Mouse (Mus musculus) T-helper 1 cell (primary cell): ENCODE data around the gene Camk1d.
"Not testable (repeated sequence)": the region's sequence is repeated elsewhere in the genome, so short reads cannot be mapped to it uniquely, and the experiment has no call there.

Experiments
- in situ Hi-C: fragments of 300-600 bp; cut with MboI, MseI; formaldehyde crosslinking; loops from one replicate; pipeline ENCODE4 v1.15.1; 2025; ENCODE audit warnings: high pct_unique_total_duplicates

Camk1d gene

DNA sequence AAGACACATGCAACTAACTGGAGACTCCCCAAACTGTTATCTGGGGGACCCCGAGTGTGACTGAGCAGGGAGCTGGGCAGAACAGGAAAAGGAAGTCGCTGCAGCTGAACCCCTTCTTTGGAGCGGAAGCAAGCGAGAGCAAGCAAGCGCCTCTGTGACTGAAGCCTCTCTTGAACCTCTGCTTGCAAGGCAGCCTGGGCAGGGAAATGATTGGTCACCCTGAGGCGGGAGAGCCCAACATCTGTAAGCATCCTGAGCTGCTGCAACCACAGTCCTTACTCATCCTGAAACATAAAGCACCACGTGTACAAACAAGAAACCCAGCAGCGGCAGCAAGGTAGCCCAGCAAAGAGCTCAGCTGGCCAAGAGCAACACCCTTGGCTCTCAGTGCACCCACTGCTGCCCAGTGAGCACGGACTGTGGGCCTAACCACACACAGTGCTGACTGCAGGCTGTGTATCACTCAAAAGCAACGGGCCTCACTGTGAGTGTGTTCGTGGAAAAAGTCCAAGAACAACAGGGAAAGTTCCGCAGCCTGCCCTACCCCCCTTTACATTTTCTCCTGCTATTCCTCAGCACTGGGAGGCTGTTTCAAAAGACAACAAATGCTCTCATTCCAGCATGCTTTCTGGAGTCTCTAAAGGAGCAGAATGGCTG lies 100.5 kb downstream of the Camk1d start:
- in situ Hi-C loops = no loop called here

DNA sequence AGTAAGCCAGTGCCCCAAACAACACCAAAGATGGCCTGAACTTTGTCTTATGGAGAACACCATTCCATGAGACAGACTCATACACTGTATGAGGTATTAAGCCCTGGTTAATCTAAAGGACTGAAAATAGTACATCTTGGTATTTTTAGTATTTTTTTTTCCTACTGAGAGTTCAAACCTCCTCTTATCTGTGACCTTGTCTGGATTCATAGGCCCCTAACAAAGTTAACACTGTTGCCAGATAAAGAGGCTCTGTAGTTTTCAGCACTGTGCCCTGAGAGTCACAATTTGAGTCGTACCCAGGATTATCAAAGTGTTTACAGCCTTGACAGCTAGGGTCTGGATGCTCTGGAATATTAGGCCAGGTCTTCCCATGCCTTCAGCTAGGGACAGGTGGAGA lies 102.7 kb downstream of the Camk1d start:
- in situ Hi-C loops = no loop called here

DNA sequence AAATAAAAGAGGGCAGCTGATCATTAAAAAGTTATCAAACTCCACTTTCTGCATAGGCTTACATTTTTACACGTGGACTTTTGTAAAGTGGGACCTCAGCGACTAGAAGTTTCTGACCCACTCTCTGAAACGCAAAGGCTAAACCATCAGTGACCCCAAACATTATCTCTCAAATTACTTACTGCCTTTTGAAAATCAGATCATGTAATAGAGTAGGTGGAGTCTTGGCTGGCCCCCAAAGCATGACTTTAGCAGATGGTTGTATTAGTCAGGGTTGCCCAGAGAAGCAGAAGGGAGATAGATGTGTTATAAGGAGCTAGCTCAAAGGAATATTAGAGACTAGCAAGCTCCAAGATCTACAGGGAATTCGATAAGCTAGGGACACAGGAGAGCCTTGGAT lies 103.8 kb downstream of the Camk1d start:
- in situ Hi-C loops = no loop called here

DNA sequence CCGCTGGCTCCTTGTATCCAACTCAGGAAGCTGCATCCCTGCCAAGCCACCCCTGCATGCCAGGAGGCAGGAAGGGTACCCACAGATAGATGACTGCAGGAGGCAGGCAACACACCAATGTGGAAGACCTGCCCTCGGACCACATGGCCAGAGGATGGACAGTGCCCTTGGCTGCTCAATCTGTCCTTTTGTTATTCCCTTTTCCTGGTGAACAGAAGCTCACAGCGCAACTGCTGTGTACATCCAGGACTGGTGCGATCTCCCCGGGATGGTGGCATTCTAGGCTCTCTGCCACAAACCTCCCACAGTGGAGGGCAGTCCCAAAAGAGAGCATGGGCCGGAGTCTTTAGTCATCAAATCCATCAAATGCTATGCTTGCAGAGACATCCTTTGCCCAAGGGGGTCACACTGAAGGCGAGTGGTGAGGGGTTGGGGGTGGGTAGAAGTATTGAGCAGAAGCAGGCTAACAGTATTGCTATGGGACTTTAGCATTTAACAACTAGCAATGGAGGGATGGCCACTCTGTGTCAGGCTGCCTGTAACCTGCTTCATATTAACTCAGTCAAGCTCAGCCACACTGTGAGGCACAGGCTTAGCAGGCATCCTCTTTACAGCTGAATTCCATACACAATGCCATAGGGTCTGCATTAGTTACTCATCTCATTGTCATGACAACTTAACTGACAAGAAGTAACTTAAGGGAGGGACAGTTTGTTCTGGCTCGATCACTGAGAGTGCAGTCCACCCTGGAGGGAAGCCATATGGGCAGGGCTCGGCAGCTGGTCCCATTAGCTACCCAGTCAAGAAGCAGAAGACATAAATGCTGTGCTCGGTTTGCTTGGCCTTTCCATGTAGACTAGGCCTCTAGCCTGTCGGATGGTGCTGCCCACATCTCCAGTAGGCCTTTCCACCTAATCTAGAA lies 106.1 kb downstream of the Camk1d start:
- in situ Hi-C loops = no loop called here

DNA sequence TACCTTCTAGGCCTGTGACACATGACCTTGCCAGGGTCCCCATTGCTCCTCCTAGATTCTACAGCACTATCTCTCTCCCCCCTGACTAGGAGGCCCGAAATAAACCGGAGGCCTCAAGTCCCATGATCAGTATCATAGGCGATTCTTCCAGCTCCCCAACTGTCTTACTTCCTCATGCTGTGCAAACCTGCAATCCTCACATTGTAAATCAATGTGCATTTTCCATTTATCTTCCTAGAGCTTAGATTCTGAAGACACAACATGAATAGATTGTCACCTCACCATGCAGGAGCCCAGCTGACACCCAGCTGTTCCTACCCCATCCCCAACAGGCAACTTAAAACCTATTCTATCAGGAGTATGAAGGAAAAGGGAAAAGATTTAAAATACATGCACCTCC lies 108.5 kb downstream of the Camk1d start:
- in situ Hi-C loops = no loop called here

DNA sequence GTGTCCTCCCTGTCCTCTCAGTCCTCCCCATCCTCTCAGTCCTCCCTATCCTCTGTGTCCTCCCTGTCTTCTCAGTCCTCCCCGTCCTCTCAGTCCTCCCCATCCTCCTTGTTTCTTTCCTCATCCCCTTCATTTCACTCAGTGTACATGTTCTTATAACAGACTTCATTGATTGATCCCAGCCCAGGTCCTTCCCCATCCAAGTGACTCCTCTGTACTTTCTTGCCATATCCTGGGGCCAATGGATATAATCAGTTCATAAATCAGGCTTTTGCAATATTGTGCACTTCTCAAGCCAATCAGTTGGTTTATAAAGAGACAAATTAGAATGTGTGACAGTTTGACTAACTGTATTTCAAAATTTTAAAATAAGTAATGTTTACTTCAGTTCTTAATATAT lies 112.3 kb downstream of the Camk1d start:
- in situ Hi-C loops = no loop called here

DNA sequence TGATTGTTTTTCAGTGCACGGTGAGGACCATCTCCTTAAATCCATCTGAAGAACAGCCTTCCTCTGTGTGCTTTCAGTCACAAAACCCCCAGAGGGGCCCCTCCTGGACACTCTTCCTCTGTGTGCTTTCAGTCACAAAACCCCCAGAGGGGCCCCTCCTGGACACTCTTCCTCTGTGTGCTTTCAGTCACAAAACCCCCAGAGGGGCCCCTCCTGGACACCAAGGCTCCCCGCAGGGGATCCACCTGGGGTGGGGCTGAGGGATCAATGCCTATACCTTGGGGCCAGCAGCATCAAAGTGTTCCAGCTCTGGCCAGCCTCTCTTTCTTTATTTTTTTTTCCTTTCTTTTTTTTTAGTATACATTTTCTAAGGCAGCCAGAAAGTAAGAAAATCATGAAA lies 113.1 kb downstream of the Camk1d start:
- in situ Hi-C loops = not testable (repeated sequence)

DNA sequence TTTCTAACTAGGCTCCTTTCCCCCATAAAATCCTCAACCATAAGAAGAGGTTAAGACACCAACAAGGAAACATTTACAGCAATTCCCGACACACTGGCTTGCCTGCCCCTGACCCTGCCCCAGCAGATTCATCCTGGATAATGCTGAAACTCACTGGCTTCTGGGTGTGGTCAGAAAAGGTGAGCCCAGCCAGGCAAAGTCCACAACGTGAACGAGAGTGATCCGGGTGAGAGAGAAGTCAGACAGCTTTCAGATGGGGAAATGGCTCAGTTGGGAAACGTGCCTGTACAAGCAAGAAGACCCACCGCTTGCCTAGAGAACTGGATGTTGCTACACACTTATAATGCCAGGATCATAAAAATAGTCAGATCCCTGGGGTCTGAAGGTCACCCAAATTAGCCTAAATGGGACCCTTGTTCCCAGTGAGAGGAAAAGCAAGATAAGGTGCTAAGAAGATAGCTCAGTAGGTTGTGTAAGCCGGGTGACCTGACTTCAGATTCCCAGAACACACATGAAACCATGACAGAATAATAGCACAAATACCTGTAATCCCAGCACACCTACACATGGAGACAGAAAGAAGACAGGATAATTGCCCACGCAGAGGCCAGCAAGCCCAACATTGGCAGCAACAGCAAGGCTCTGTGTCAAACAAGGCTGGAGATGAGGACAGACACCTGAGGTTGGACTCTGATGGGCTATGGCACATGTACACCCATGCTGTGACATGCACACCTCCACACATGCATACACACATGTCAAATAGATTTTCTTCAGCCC lies 113.9 kb downstream of the Camk1d start:
- in situ Hi-C loops = no loop called here

DNA sequence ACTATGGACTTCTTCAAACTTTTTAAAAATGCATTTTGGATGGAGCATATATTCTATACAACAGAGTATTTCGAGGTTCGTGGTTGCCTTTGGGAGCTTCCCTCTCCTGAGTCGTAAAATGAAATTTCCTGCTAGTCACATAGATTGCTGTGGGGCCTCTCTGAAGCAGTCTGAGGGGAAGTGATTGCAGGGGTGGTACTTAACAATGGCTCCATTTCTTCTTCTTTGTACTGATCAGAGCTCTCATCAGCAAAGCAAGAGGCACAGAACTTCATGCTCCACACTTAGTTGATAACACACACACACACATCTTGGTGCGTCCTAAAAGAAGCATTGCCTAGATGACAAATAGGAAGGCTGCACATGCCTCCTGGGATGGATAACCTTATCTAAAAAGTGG lies 114.6 kb downstream of the Camk1d start:
- in situ Hi-C loops = no loop called here

DNA sequence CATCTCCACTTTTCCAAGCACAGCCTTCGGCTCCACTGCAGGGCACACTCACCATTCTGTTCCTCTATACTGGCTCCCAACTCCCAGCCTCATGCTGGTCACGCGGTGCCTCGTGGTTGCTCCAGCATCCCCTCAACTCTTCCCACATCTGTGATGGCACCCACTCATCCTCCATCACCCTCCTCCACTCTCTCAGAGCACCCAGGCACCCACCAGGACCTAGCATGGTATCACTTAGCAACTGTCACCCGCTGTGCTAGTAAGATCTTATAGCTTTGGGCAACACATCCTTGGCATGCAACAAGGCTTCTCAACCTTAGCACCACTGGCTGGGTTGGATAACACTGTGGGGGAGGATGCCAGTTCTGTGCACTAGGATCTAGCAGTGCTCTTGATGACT lies 115.8 kb downstream of the Camk1d start:
- in situ Hi-C loops = no loop called here

DNA sequence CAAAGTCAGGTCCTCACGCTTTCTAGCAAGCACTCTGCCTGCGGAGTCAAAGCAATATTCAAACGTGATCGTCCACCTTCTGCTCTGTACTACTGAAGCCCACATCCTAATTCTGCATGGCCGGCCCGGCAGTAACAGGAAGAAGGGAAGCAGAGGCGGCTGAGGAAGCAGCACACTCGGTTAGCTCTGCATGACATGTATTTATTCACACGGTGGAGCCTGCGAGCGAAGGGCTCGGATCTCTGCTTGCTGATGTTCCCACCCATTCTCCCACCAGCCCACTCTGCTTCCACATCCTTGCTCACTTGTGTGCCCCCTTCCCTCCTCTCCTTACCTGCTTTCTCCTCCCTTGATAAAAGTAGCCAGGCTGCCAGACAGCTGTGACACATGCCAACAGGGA lies 117.4 kb downstream of the Camk1d start:
- in situ Hi-C loops = no loop called here

DNA sequence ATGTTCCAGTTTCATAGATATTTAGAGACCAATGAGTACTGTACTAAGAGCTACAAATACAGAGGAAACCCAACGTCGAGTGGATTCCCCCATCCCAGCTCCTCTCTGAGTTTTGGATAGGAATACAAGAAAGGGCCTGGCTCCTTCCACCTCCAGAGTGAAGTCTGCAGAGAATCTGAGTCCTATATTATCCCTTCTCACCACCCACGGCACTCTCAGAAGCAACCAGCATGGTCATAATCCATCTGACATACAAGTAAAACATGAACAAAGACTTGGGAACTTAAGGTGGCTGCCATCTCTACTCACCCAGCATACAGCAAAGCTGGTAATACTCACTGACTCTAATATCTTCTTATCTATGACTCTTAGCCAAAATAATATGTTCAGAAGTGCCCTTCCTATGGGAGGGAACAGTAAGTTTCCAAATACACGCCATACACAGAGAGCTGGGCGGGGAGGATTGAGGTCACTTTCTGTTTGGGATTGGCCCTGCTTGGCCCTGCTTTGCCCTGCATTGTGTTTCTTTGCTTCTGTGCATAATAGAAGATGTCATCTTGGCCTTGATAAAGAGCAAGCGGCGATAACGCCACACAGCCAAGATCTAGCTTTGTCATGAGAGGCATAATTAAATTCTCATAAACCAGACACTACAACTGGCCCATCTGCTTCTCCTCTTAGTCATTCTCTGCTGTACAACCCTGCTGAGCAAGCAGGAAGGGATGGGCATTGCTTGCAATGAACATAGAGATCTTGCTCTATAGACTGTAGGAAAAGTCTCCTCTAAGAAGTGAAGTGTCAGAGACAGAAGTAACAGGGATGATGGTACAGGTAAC lies 118.7 kb downstream of the Camk1d start:
- in situ Hi-C loops = no loop called here

DNA sequence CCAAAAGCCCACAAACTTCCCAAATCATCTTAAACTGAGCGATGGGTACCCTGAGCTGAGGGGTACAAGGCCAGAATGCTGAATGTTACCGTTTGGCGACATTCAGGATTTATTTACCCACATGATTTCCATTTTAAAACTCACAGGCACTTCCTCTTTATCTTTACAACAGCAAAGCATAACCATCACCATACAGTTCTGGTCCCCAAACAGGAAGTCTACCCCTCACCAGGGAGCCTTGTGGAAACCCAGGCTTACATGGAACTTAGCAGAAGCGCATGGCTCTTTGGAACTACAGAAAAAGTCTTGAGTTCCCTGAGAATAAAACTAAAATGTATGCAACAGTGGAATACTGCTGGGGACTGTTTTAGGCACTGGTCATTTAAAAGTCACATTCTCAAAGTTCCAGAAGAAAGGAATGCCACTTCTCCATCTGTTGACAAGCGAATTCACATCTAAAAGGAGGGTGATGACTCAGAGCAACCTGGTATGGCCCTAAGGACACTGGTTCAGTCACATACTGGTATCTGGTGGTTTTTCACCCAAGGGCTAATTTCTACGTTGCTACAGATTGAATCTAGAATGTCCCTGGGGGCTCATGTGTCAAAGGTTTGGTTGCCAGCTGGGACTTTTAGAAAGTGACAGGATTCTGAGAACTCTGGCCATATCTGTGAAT lies 121.7 kb downstream of the Camk1d start:
- in situ Hi-C loops = no loop called here

DNA sequence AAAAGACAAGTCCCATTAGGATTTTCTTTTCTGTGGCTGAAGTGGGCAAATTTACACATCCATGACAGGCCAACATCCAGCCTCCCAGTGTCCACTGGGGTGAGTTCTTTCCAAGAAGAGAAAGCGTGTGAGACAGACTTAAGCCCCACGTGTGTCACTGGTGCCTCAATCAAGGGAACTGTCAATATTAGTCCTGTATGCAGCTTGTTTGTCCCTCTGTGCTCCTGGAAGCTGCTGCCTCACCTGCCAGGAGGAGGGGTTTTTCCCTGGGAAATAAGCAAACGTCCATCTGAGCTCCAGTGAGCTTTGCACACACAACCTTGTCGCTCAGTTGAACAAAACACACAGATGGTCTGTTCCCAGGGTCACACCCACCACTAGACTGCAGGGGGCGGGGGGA lies 124.2 kb downstream of the Camk1d start:
- in situ Hi-C loops = no loop called here

DNA sequence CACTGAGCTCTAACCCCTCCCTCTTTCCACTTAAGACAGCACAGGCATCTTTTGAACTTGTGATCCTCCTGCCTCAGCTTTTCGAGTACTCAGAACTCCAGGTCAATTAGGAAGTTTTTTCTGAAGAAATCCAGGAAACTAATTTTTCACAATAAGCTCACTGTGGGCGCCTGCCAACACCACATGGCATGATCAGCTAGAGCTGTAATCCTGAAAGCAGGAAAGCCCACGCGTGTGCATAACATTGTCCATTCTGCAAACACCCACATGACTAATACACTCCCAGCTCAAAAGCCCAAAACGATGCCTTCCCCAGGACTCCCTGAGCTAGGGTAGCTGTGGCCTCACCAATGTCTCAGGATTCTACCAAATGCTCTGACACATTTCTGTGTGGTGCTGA lies 125.2 kb downstream of the Camk1d start:
- in situ Hi-C loops = no loop called here

DNA sequence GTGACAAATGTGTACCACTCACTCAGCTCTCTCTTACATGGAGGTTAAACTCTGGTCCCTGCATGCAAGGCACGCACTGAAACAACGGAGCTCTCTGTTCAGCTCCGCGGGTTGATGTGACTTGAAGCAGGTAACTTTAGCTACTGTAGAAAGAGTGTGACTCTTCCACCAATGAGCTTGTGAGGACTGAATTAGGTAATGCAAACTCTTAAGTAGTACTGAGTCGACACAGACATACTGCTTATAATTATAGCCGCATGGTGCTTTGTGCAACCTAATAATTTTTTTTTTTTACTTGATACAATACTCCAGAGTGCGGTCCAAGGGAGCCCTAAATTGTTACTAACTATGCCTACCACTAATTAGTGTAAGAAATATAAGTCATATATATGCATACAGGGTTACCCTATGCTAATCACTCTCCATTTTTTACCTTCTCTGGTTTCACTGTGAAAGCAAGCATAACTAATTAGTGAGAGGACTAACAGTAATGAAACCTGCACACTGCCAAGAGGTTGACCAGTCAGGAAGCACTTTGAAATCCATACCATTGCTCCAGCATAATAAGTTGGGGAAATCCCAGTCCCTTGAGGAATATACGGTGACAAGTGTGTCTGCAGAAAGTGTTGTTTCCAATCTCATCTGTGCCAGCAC lies 125.9 kb downstream of the Camk1d start:
- in situ Hi-C loops = no loop called here

DNA sequence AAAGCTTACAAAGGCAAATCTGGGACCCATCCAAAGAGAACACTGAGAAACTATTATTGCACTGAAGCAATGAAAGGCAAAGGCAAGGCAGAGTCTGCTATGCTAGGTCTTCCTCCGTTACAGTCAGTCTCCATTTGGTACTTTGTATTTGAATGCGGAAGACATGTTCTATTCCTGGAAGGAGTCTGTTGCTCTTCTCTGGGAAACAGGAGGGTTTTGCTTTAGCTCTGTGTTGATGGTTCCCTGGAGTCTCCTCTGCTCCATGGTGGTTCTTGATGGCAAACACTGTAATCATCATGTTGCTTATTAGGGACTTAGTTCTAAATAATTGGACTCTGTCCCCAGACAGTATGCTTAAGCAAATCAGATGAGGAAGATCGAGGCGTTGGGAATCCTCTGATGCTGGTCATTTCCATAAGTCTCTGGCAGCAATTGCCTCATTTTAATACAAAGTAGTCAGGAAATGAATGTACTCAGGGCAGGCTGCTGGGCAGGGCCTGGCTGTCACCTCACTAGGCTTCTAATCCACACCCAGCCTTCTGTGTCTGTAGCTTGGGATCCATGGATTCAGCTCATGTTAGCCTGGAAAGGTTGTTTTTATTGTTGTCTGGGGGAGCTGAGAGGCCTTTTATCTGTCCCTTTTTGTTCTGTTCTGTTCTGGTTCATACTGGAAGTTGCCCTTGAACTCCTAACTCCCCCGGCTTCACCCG lies 129.8 kb downstream of the Camk1d start:
- in situ Hi-C loops = no loop called here

DNA sequence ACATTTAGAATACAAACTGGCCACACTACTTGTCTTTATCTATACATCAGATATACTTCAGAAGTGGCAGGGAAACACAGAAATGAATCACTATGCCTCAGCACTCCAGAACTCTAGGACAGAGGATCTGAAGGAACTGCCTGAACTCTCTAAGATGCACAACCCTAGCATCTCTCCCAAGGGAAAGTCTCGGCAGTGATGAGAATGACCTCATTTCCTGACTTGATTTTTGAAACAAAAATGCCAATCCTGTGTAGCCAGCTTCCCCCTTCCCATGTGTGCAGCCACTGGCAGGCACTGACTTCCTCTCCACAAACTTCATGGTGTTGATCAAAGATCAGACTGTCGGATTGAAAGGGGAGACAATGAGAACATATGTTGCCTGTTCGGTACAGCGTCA lies 134.9 kb downstream of the Camk1d start:
- in situ Hi-C loops = loop anchor here (5.0 to 10.0 kb wide), 2 partner anchors 62 to 1095 kb away; no protein-coding TSS in a partner anchor

DNA sequence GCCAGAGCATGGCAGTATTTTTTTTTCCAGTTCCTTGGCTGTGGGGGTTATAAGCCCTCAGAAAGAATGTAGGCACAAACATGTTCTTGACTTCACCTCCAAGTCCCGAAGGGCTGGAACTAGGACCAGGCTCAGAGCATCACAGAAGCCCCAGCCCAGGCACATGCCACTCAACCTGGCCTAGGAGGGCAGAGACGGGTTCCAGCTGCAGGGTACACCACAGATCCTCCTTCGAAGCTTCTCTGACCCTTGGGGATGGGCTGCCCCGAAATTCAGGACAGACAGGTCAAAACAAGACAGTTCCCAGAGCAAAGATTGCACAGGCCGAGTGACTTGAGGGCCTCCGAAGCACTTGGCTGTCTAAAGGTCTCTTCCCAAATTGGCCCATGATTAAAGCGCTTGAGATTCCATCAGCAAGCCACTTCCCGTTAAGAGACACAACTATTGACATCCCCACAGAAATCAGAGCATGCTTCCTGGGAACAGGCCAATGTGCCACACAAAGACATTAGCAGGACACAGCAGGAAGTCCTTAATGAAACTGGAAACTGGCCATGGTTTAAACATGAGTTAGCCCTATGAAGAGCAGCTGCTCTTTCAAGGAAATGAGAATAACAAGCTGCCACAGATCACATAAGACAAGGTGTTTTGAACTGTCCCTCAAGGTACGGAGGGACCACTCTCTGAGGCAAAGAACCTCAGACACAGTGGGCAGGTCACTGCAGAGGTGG lies 136.8 kb downstream of the Camk1d start:
- in situ Hi-C loops = loop anchor here (5.0 to 10.0 kb wide), 2 partner anchors 60 to 1097 kb away; no protein-coding TSS in a partner anchor
